Mouse (Mus musculus) stomach, embryonic 14.5 days (tissue): ENCODE measurements around the gene Slit3. TPM values are rescaled to one million over a fixed set of nuclear protein-coding genes. Genes with fewer than 3 reads are reported as not detected.

ENCODE experiments used
- ATAC-seq: fragments of 200-750 bp; cut with Nextera tagmentation; 2 replicates; pipeline ENCODE4 v1.8.0; 2017; ENCODE audit warnings: low read depth, moderate TSS enrichment; ENCODE audit not compliant: insufficient number of reproducible peaks, insufficient read depth, low FRiP score
- H3K27ac ChIP-seq: fragments of 300-500 bp; sonication (generic); 2 replicates; pipeline ENCODE4 v1.5.1; 2014; ENCODE audit warnings: mild to moderate bottlenecking, low read length, moderate library complexity, mixed read lengths
- H3K27me3 ChIP-seq: fragments of 300-500 bp; sonication (generic); 2 replicates; pipeline ENCODE4 v1.6.1; 2014; ENCODE audit warnings: low read length, control low read depth, mixed read lengths; ENCODE audit not compliant: control insufficient read depth, insufficient read depth
- H3K36me3 ChIP-seq: fragments of 300-500 bp; sonication (generic); 2 replicates; pipeline ENCODE4 v1.6.1; 2014; ENCODE audit warnings: mild to moderate bottlenecking, control low read depth, low read length, moderate library complexity, mixed read lengths; ENCODE audit not compliant: control insufficient read depth, insufficient read depth
- H3K4me1 ChIP-seq: fragments of 300-500 bp; sonication (generic); 2 replicates; pipeline ENCODE4 v1.6.1; 2014; ENCODE audit warnings: low read length, control low read depth, mixed read lengths; ENCODE audit not compliant: control insufficient read depth, insufficient read depth
- H3K4me2 ChIP-seq: fragments of 300-500 bp; sonication (generic); replicated peaks from 2 replicates; pipeline ENCODE4 v1.6.1; 2014; ENCODE audit warnings: low read depth, low read length, control low read depth
- H3K4me3 ChIP-seq: fragments of 300-500 bp; sonication (generic); 2 replicates; pipeline ENCODE4 v1.5.1; 2014; ENCODE audit warnings: low read depth, low read length, control low read depth
- H3K9ac ChIP-seq: fragments of 300-500 bp; sonication (generic); replicated peaks from 2 replicates; pipeline ENCODE4 v1.6.1; 2014; ENCODE audit warnings: low read depth, mild to moderate bottlenecking, control low read depth, low read length, moderate library complexity, mixed read lengths
- H3K9me3 ChIP-seq: fragments of 300-500 bp; sonication (generic); 2 replicates; pipeline ENCODE4 v1.6.1; 2016; ENCODE audit warnings: low read depth, low read length, control low read depth; ENCODE audit not compliant: control insufficient read depth
- WGBS: fragments of 180-500 bp; shearing (Covaris S2); extraction: QIAGEN DNeasy Blood & Tissue Kit; methylation state at CpG from one replicate; pipeline ENCODE4 v1.1.7; 2014; 5-methylcytosine and 5-hydroxymethylcytosine counted together
- polyA plus RNA-seq: library from polyadenylated mRNA; unstranded; fragments of >200 nt; fragmentation: Nextera tagmentation; extraction: Ambion mirVana; gene quantifications from 2 replicates; pipeline ENCODE4 v1.2.1, GENCODE M21; 2014

The Slit3 gene
- polyA plus RNA-seq, 1 experiment from 2014 or later, result 18.3 TPM

- Histone ChIP-seq H3K4me2 (no peak overlapping the region), H3K4me1 (peaks cover 8% of the 10 kb centered on the region), H3K9me3 (no peaks in the 10 kb centered on the region), H3K36me3 (no peaks in the 10 kb centered on the region), H3K27ac (no peak overlapping the region), H3K4me3 (no peak overlapping the region), H3K9ac (no peak overlapping the region), H3K27me3 (no peaks in the 10 kb centered on the region)
- ATAC-seq, result no peak
- 64% methylated on average over 5 of the region's 5 CpGs for WGBS
These were observed 61.9 kb downstream of the Slit3 start for GRCm38 (mm10) chr11:35182887-35183286.

DNA sequence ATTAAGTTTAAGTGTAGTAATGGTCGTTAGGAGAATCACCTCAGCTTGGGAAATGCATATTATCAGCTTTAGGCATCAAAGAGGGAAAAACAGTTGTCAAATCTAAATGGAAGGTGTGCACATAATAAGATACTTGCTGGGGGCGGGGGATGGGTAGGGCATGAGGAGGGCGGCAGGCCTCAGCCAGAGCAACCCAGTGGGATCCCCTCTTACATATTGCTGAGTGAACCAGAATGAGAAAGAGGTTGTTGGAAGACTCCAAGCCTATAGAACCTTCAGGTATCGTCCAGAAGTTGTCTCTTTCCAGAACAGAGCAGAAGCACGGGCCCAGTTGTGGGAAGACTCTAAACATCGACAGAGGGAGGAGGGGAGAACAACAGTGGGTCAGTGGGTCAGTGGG, 73.8 kb downstream of the Slit3 start:
- Histone ChIP-seq H3K9me3 (no peaks in the 10 kb centered on the region), H3K4me3 (no peak overlapping the region), H3K36me3 (no peaks in the 10 kb centered on the region), H3K4me2 (no peak overlapping the region), H3K4me1 (0 out of 2 replicates have a peak, but pooled peaks cover 3% of the 10 kb centered on the region), H3K27me3 (no peaks in the 10 kb centered on the region), H3K27ac (no peak overlapping the region), H3K9ac (no peak overlapping the region)
- 86% methylated on average over 6 of the region's 6 CpGs for whole genome bisulfite sequencing
- ATAC-seq, result no peak; the same call in 1 of the 2 replicates

GRCm38 (mm10) chr11:35196777-35197176, 75.8 kb downstream of the Slit3 start:
- H3K9ac ChIP-seq, result no peak overlapping the region
- no peak overlapping the region for H3K4me3 ChIP-seq
- no peaks in the 10 kb centered on the region for H3K36me3 ChIP-seq
- H3K27me3 ChIP-seq, result no peaks in the 10 kb centered on the region
- no peak overlapping the region for H3K4me2 ChIP-seq
- H3K9me3 ChIP-seq, result no peaks in the 10 kb centered on the region
- WGBS, result 84% methylated on average over 7 of the region's 7 CpGs
- no peak for ATAC-seq
- no peak overlapping the region for H3K27ac ChIP-seq
- H3K4me1 ChIP-seq, result 0 out of 2 replicates have a peak, but pooled peaks cover 3% of the 10 kb centered on the region

DNA sequence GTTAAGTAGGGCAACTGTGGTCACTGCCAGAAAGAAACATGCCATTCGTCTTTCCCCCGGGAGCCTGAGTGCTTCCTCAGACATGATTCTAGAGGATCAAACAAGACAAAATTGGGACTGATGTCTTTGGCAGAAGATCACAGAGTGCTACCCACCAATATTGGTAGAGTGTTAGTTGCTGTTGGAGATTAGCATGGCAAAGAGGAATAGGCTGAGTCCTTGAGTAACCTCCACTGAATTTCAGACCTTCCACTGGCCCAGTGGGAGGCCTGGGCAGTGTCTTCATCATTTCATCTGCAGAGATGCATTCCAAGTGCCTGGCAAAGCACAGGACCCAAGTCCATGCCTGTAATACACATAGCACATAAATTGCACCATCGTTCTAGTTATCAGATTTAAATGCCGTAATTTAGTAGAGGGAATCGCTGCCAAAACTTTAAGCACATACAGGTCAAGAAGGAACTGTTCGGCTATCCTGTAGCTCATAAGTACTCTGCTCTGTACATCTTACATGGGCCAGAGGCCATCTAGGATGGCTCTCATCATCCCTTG, 77.6 kb downstream of the Slit3 start:
- 80% methylated on average over 6 of the region's 6 CpGs for WGBS
- ATAC-seq, result no peak
- no peaks in the 10 kb centered on the region for H3K36me3 ChIP-seq
- H3K9ac ChIP-seq, result no peak overlapping the region
- H3K27me3 ChIP-seq, result no peaks in the 10 kb centered on the region
- peaks cover 8% of the 10 kb centered on the region; the same call in 1 of the 2 replicates for H3K4me1 ChIP-seq
- H3K27ac ChIP-seq, result no peak overlapping the region
- no peak overlapping the region for H3K4me3 ChIP-seq
- H3K9me3 ChIP-seq, result no peaks in the 10 kb centered on the region
- no peak overlapping the region for H3K4me2 ChIP-seq

GRCm38 (mm10) chr11:35202332-35202731, 81.3 kb downstream of the Slit3 start:
- Histone ChIP-seq H3K27ac (no peak overlapping the region), H3K9me3 (no peaks in the 10 kb centered on the region), H3K4me3 (no peak overlapping the region), H3K27me3 (no peaks in the 10 kb centered on the region), H3K36me3 (no peaks in the 10 kb centered on the region), H3K9ac (no peak overlapping the region), H3K4me1 (peaks cover 11% of the 10 kb centered on the region), H3K4me2 (no peak overlapping the region)
- WGBS, result 74% methylated on average over 5 of the region's 5 CpGs
- no peak for ATAC-seq

- no peak for ATAC-seq
- WGBS, result 49% methylated on average over 10 of the region's 10 CpGs
- no peak overlapping the region for H3K4me3 ChIP-seq
- no peak overlapping the region for H3K9ac ChIP-seq
- no peaks in the 10 kb centered on the region for H3K36me3 ChIP-seq
- peaks cover 11% of the 10 kb centered on the region for H3K4me1 ChIP-seq
- no peaks in the 10 kb centered on the region for H3K9me3 ChIP-seq
- H3K27me3 ChIP-seq, result no peaks in the 10 kb centered on the region
- H3K4me2 ChIP-seq, result no peak overlapping the region
- H3K27ac ChIP-seq, result no peak overlapping the region
These were observed 82.6 kb downstream of the Slit3 start for GRCm38 (mm10) chr11:35203673-35204072.

DNA sequence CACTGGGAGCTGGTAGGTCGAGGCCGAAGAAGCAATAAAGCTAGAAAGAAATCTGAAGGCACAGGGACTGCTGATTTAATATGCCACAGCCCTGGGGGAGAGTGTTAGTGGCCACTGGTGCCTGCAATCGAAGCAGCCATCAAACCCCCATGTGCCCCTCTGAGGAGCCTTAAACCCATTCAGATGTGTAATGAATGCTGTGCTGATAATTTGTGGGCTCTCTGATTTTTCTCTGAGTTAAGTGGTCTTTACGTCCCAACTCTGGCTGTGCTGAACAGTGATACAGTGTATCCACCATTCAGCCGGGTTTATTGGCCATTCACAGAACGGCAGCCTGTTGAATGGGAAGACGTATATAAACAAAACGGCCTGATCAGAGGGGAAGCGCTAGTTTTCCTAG, 83.1 kb downstream of the Slit3 start:
- H3K27ac ChIP-seq, result no peak overlapping the region
- ATAC-seq, result no peak
- WGBS, result 24% methylated on average over 9 of the region's 9 CpGs

DNA sequence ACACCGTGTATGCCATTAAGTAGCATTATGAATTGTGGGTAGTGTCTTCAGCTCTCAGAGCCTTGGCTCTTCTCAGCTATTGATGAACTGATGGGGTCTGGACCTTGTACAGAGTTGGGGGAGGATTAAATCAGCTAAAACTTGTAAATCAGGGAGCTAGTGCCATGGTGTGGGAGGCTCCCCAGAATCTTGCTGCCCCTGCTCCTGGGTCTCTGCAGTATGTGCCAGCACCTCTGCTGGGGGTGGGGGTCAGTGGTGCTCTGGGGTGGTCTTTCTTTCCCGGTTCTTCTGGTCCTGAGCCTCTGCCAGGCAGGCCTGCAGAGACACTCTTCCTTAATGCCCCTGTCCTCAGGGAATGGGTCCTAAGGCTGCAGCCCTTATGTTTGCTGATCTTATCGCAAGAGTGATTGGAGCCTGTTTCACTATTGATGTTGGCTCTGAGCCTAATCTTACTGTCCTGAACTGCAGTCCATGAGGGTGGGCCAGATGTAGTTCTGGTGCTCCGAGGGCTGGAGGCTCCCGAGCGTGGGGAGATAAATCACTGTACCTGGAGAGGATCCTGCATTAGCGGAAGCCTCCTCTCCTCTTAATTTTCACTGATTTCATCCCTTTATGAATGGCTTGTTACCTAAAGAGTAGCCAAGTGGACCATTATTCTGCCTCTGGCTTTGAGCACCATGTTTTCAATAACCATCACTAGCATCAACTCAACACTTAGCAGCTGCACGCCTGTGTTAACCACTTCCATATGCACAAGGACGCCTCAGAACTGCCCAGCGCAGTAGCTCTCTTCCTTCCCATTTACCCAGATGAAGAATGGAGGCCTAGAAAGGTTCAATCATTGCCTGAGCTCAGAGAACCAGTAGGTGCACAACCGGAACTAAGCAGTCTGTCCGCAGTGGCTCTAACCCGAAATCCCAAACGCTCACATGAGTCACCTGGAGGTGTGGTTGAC, 90.0 kb downstream of the Slit3 start:
- H3K9ac ChIP-seq, result no peak overlapping the region
- no peaks in the 10 kb centered on the region for H3K27me3 ChIP-seq
- H3K4me3 ChIP-seq, result no peak overlapping the region
- H3K27ac ChIP-seq, result no peak overlapping the region
- WGBS, result 60% methylated on average over 14 of the region's 14 CpGs
- H3K9me3 ChIP-seq, result no peaks in the 10 kb centered on the region
- ATAC-seq, result no peak
- no peaks in the 10 kb centered on the region for H3K36me3 ChIP-seq
- H3K4me2 ChIP-seq, result no peak overlapping the region
- H3K4me1 ChIP-seq, result peaks cover 5% of the 10 kb centered on the region; the same call in 1 of the 2 replicates

More for the DNA sequence above, 83.1 kb downstream of the Slit3 start:
- Histone ChIP-seq H3K4me3 (no peak overlapping the region), H3K9ac (no peak overlapping the region), H3K4me1 (peaks cover 11% of the 10 kb centered on the region), H3K27me3 (no peaks in the 10 kb centered on the region), H3K4me2 (no peak overlapping the region), H3K36me3 (no peaks in the 10 kb centered on the region), H3K9me3 (no peaks in the 10 kb centered on the region)
